Mouse (Mus musculus) G1E-ER4 (cell line): ENCODE measurements around the gene Cebpa. TPM values are rescaled to one million over a fixed set of nuclear protein-coding genes. Genes with fewer than 3 reads are reported as not detected.

ENCODE experiments used
- GATA1 ChIP-seq: IDR thresholded peaks from one replicate; pipeline ENCODE4 v1.8.0; 2012; ENCODE audit warnings: low read length, inconsistent platforms
- polyA plus RNA-seq: library from polyadenylated mRNA; stranded (reverse); fragments of >175 nt; gene quantifications from 2 replicates; pipeline ENCODE4 v1.2.3, GENCODE M21; 2012

Gene Cebpa
- polyA plus RNA-seq, 1 experiment = not detected

- no peak for TF ChIP-seq GATA1
Measured at GRCm38 (mm10) chr7:35113721-35114120, 5.4 kb upstream of the Cebpa start.

- no peak for TF ChIP-seq GATA1
Measured at GRCm38 (mm10) chr7:35116524-35116923, 2.6 kb upstream of the Cebpa start.

GRCm38 (mm10) chr7:35117052-35117451 lies 2.0 kb upstream of the Cebpa start:
- no peak for TF ChIP-seq GATA1

GRCm38 (mm10) chr7:35117761-35118098 lies 1.4 kb upstream of the Cebpa start:
- TF ChIP-seq GATA1 = no peak

- no peak for TF ChIP-seq GATA1
Measured at GRCm38 (mm10) chr7:35118099-35118781, 853 bp upstream of the Cebpa start.

GRCm38 (mm10) chr7:35119506-35120145 lies 533 bp downstream of the Cebpa start:
- no peak for TF ChIP-seq GATA1

- TF ChIP-seq GATA1 = no peak
Measured at GRCm38 (mm10) chr7:35120146-35120691, 1.1 kb downstream of the Cebpa start.

GRCm38 (mm10) chr7:35121150-35121549 lies 2.1 kb downstream of the Cebpa start:
- TF ChIP-seq GATA1 = no peak

GRCm38 (mm10) chr7:35122401-35123320 lies 3.6 kb downstream of the Cebpa start:
- no peak for TF ChIP-seq GATA1

GRCm38 (mm10) chr7:35123431-35123953 lies 4.4 kb downstream of the Cebpa start:
- TF ChIP-seq GATA1 = no peak

- no peak for TF ChIP-seq GATA1
Measured at GRCm38 (mm10) chr7:35124216-35124615, 5.1 kb downstream of the Cebpa start.

GRCm38 (mm10) chr7:35124745-35125144 lies 5.7 kb downstream of the Cebpa start:
- TF ChIP-seq GATA1 = no peak

GRCm38 (mm10) chr7:35125971-35126370 lies 6.9 kb downstream of the Cebpa start:
- TF ChIP-seq GATA1 = no peak

GRCm38 (mm10) chr7:35127001-35127400 lies 7.9 kb downstream of the Cebpa start:
- TF ChIP-seq GATA1 = no peak

GRCm38 (mm10) chr7:35127721-35128120 lies 8.6 kb downstream of the Cebpa start:
- no peak for TF ChIP-seq GATA1

- TF ChIP-seq GATA1 = no peak
Measured at GRCm38 (mm10) chr7:35128677-35129567, 9.8 kb downstream of the Cebpa start.
